Mouse (Mus musculus): ENCODE data around the gene Apol8. TPM values are rescaled to one million over a fixed set of nuclear protein-coding genes. Genes with fewer than 3 reads are reported as not detected.
"Not testable (repeated sequence)": the region's sequence is repeated elsewhere in the genome, so short reads cannot be mapped to it uniquely, and the experiment has no call there.

Gene Apol8
- polyA plus RNA-seq, 1 experiment = 4.0 TPM

DNA sequence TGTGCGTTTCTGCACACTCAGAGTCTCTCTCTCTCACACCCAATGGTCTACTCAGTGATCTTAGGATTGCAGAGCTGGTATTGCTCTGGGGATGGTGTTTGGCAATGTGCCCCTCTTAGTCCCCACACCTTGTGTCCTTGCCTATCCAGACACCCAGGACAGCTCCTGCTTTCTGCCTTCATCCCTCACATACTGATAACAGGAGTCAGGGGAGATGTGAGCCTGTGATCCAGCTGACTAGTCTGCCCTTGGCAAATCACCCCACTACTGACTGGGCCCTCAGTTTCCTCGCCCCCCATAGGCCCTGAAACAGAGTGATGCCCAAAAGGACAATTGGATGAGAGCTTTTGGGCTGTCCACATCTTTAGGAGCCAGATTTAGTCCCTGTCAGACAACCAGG, 722 bp downstream of the Apol8 start:
- no peak for DNase-seq (ENCODE audit: extremely low spot score in 1 of 2, low spot score in 1 of 2)

DNA sequence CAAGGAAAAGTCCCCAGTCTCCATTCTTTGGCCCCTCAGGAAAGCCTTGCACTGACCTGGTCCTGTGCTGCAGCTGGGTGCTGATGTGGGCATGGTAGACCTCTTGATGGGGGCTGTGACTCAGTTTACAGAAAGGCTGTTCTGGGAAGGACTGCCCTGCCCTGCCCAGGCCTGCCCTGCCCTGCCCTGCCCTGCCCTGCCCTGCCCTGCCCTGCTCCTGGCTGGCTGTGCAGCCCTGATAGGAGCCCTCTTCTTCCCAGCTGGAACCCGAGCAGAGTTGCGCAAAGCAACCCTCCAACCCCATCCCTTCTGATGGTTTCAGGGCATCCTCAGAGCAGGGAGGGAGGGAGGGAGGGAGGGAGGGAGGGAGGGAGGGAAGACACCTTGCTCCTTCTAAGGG, 1.7 kb downstream of the Apol8 start:
- DNase-seq (ENCODE audit: extremely low spot score in 1 of 2, low spot score in 1 of 2) = no peak

DNA sequence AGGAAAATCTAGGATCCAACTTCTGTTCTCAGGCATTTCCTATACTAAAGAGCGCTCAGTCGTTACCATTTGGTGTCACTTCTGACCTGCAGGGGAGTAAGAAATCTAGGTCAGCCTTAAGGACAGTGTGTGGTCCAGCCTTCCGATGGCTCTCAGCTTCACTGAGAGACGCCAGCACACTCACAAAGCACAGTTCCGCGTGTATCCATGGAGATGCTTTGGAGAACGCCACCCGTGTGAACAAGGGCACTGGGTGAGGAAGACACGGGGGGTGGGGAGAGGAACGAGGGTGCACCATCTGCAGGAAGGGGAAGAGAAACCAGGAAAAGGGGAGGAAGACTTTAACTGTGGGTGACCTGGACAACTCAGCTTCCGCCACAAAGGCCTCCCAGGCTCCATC, 4.4 kb downstream of the Apol8 start:
- DNase-seq (ENCODE audit: extremely low spot score in 1 of 2, low spot score in 1 of 2) = no peak

DNA sequence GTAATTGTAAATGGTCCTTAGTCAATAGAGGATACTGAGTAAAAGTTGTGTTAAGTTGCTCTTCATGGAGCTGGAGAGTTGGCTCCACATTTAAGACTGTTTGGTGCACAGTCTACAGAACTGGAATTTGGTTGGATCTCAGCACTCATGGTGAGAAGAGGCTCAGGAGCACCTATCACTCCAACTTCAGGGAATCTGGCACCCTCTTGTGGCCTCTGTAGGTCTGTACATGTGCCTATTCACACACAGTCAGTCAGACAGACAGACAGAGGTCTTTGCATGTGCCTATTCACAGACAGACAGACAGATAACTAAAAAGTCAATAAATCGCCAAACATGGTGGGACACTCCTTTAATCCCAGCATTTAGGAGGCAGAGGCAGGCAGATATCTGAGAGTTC, 6.3 kb downstream of the Apol8 start:
- peak in 1 of 2 experiments; percentile 62 for DNase-seq (ENCODE audit: extremely low spot score in 1 of 2, low spot score in 1 of 2)

DNA sequence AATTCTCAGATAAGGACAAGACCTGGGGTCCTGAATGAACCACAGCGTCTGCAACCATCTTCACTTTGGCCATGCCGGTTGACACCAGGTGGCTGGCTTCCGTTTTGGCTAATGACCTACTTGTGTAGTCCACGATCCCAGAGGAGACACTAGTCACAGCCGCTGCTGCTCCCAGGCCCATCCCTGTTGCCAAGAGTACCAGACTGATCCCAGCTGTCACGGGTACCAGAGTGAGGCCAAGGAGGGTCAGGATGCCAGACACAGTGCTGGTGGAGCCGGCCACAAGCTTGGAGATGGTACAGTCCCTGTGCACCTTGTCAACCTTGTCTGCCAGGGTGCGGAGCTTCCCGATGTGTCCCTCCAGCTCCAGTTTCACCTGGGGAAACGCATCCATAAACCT, 7.1 kb downstream of the Apol8 start:
- DNase-seq (ENCODE audit: extremely low spot score in 1 of 2, low spot score in 1 of 2) = no peak

DNA sequence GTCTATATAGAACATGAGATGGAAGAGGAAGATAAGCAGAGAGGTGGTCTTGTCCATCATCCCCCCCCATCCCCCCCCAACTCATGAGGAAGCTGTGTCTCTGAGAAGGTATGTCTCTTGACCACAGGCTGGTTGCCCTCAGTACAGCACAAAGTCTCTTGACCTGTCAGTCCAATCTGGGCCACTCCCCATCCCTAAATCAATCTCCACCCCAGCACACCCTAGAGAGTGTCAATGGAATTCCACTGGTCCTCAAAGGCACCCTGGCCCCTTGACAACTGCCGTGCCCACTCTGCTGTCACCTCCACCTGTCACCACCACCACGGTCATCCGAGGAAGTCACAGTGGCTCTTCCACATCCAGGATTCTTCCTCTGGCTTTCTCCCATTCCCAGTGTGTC, 8.4 kb downstream of the Apol8 start:
- no peak for DNase-seq (ENCODE audit: extremely low spot score in 1 of 2, low spot score in 1 of 2)

DNA sequence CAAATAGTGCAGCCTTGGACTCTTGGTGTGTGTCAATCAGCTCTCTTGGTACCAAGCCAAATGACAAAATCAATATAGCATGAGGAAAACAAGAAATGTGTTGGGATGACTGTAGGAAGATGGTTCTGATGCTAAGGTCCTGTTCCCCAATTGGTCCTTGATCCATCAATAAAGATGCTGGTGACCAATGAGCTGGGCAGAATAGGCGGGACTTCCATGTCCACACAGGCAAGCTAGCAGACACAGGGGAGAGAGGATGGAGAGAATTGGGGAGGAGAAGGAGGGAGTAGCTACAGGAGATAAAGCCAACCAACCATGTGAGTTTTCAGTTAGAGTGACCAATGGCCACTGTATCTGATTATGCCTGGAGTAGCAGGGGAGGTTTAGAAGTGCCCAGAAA, 10.5 kb downstream of the Apol8 start:
- DNase-seq (ENCODE audit: extremely low spot score in 1 of 2, low spot score in 1 of 2) = no peak

DNA sequence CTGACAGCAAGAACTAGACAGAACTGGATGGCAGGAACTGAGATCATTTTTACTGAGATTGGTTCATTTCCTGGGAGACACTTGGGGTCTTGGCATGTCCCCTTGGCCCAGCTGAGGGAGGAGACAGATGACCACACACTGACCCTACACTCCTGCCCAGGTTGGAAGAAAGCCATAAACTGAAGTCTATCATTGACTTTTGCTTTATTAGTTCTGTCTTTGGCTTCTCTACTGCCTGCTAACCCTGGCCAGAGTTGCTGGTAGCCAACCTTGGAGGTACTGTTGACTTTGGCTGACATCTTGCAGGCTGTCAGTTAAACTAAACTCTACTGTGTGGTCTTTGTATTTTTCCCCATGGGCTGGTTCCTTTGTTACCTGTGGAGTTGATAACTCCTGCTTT, 11.7 kb downstream of the Apol8 start:
- DNase-seq (ENCODE audit: extremely low spot score in 1 of 2, low spot score in 1 of 2) = no peak

DNA sequence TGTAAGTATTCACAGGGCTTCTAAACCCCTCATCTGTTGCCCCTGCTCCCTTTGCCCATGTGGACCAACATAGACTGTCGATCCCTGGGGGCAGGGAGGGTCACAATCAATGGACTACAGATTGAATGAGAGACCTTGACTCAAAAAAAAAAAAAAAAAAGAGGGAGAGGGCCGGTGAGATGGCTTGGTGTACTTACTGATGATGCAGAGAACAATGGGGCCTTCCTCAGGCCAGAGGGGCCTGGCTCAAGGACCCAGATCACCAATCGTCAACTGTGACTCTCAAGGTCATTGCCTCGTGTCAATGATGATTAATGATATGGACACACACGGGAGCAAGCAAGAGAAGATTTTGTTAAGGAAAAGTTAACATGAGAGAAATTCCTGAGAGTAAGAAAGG, 12.2 kb downstream of the Apol8 start:
- DNase-seq (ENCODE audit: extremely low spot score in 1 of 2, low spot score in 1 of 2) = no peak

DNA sequence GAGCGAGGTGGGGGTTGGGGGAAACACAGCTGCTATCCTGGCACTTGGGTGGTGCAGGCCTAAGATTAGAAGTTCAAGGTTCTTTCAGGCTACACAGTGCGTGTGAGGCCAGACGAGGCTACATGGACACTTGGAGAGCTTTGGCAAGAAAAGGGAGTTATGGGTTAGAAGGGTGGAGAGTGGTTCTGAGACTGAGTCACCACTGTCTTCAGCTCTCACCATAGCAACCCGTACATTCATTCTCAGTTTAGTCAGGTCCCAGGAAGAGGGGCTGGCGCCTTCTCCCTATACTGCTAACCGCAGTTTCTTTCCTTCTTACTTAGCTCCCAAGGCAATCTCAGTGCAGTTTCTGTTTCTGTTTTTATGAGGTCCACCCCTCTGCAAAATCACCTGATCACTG, 15.2 kb downstream of the Apol8 start:
- DNase-seq (ENCODE audit: extremely low spot score in 1 of 2, low spot score in 1 of 2) = not testable (repeated sequence)

DNA sequence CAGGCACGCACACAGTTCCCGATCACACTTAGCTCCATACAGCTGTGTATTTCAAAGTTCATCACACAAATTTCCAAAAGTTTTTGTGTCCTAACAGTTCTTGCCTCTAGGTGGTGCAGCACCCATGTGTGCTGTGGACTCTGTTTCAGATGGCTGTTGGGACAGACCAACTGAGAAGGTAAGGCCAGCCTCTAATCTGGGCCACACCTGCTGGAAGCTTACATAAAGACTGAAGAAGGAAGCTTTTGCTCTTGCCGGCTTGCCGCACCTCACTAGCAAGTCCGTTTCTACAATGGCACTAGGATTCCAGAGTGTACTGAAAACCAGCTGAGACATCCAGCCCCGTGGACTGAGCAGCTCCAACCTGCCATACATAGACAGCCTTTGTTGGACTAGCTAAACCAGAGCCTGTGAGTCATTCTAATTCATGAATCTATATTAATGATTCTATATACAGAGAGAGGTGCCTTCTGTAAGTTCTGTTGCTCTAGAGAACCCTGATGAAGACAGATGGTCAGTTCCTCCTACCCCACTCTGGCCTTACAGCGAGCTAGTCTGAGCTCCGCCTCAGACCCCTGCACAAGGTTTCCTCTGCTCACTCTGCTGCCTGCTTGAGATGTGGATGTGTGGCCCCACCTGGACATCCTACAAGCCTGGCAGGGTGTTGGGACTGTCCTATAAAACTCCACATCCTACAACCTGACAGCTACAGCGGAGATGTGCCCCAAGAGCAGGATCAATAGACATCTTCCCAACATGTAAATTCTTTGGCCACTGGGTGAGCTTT, 16.1 kb downstream of the Apol8 start:
- no peak for DNase-seq (ENCODE audit: extremely low spot score in 1 of 2, low spot score in 1 of 2)

DNA sequence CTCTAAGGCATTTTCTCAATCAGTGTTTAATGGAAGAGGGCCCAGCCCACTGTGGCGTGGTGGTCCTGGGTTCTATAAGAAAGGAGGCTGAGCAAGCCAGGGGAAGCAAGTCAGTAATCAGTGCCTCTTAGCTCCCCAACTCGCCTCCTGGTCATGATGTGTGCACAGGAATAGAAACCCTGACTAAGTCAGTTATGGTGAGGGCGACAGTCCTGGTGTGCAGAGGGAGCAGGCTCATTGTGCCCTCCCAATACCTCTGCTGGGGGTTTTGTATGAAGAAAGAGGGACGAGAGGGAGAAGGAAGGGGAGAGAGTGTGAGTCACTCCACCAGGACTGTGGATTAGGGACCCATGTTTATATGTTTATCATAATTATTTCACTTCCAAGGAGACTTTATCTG, 22.9 kb downstream of the Apol8 start:
- not testable (repeated sequence) for DNase-seq (ENCODE audit: extremely low spot score in 1 of 2, low spot score in 1 of 2)

DNA sequence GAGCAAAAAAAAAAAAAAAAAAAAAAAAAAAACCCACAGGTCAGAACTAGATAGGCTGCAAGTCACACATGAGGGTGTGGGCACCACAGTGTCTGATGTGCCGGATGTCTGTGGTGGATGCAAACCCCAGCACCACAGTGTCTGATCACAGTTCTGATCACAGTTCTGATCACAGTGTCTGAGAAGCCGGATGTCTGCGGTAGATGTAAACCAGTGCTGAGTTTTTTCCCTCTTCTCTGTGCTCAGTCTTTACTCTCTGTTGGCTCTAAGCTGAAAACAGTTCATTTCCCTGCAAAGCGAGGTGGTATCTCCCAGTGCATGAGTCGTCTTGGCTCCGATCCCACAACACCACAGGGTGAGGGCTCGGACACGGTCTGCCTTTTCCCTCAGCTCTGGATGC, 23.4 kb downstream of the Apol8 start:
- not testable (repeated sequence) for DNase-seq (ENCODE audit: extremely low spot score in 1 of 2, low spot score in 1 of 2)

DNA sequence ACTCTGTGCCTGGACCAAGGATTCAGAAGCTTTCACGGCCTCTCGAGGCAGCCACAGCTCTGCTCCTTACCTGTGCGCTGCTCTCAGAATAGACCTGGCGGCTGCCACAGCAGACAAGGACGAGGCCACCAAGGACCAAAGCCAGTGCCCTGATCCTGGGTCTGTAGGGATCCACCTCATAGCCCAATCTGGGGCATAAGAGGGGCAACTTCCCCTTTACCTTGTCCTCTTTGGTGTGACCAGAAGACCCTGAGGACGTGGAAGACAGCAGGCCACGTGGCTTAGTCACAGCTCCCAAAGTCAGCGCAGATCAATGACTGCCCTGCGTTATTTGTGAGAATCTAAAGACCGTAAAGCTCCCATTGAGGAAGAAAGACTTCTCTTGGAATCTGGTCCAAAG, 24.0 kb downstream of the Apol8 start:
- DNase-seq (ENCODE audit: extremely low spot score in 1 of 2, low spot score in 1 of 2) = not testable (repeated sequence)

DNA sequence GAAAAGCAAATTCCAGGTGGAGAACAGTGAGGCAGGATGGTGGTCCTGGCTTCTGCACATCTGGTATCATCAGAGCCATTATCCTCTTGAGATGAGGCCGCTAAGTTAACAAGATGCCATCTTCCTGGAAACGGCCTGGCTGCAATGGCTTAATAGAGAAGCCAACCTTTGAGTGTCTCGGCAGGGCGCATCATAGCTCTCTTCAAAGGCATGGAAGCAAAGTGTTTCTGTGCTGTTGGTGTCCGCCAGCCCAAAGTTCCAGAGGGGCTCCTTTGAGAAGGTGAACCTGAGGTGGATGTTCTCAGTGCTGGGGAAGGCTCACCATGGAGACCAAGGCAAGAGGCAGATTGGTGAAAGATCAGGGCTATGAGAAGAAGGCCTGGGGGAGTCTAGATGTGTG, 25.2 kb downstream of the Apol8 start:
- no peak for DNase-seq (ENCODE audit: extremely low spot score in 1 of 2, low spot score in 1 of 2)

DNA sequence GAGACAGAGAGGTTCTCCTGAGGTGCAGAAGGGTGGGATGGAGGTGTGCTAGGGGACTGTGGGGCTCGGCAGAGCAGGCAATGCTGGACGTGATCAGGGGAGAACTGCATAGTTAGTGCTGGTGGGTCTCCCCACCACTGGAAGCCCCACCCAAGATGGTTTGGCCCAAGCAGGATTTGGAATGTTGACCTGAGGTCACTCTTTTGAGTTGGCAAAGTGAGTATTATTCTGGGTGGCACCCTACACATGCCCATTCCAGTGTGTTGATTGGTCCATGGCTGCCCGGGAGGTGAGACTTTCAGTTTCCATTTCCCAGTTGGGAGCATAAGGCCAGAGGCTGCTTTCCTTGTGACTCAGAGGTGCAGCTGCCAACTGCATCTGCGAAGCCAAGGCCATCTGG, 28.1 kb downstream of the Apol8 start, which contains the start of gene Apol9b:
Gene Apol9b (plus strand): TSS at position 301 of the 400 bp plus-strand sequence.
- not testable (repeated sequence) for DNase-seq (ENCODE audit: extremely low spot score in 1 of 2, low spot score in 1 of 2)

DNA sequence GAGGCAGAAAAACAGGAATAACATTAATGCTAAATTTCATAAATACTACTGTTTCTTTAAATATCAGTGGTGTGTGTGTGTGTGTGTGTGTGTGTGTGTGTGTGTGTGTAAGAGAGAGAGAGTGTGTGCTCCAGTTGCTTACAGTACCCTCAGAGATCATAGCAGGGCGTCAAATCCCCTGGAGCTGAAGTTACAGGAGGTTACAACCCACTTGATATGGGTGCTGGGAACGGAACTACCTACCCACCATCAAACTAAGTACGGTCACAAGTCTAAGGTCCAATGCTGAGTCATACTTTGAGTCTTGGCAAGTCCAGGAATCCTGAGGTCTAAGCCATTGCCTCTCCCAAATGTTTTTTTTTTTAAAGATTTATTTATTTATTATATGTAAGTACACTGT, 29.1 kb downstream of the Apol8 start:
- DNase-seq (ENCODE audit: extremely low spot score in 1 of 2, low spot score in 1 of 2) = not testable (repeated sequence)

DNA sequence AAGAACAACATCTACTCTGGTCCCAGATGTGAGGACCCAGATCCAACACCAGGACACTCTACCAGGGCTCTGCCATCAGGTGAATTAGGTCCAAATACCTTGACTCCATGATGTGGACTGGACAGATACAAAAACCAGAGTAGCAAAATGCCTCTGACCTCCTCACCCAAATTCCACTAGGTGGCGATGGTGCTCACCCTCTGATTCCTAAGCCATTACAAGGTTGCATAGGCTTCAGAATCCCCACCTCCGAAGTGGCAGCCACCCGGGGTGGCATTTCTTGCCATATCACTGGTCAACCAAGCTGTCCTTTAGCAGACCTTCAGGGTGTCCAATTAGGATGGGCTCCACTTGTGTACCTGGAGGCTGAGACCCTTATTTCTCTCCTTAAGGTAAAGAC, 29.7 kb downstream of the Apol8 start:
- DNase-seq (ENCODE audit: extremely low spot score in 1 of 2, low spot score in 1 of 2) = peak in 1 of 2 experiments; percentile 8

DNA sequence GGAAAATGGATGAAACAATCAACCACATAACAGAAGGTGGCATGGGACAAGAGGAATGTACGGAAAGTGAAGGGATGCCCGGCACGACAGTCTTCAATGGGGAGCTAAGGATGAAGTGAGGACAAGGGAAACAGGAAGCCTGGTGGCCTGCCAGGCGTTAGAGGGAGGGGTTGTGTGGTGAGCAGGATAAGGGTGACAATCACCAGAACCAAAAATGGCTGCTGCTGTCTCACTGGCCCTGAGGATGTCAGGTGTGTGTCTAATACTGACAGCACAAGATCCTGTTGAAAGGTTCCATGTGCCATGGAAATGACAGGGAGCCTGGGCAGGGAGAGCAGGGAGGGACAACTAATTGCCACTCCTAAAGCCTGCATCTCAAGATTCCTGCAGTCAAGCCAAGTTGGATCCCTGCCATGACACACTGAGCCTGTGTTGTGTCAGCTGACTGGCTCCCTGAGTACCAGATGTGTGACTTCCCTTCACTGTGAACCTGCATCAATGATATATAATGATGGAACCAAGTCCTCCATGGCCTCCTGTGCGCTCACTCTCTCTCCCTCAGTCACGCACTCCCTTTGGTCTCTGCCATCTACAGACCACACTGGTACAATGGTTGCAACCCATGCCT, 31.3 kb downstream of the Apol8 start:
- DNase-seq (ENCODE audit: extremely low spot score in 1 of 2, low spot score in 1 of 2) = not testable (repeated sequence)

DNA sequence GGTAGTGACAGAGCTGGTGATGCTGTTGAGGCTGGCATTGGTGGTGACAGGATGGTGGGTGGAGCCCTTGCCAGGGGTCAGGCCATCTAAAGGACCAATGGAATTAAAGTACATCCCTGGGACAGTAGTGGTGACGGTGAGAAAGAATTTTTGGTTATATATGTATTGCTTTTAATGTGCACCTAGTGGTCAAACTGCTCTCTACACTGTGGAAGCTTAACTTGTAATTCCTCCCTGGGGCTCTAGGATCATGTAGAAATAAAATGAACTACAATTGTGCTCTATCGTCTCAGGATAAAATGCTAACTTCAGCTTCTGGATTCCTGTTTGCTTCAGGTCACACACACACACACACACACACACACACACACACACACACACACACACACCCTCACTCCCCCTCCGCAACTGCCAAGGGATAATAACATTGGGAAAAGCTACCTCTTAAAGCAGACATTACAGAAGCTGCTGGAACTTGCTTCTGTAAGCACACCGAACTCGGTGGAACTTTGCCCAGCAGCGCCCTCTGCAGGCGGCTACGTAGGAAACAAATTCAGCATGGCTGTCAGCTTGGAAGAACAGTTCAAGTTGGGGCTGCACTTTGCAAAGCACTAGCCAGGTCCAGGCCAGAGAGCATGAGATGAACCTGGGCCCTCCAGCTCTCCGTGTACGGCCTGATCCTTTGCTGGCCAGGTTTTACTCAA, 32.4 kb downstream of the Apol8 start:
- not testable (repeated sequence) for DNase-seq (ENCODE audit: extremely low spot score in 1 of 2, low spot score in 1 of 2)

DNA sequence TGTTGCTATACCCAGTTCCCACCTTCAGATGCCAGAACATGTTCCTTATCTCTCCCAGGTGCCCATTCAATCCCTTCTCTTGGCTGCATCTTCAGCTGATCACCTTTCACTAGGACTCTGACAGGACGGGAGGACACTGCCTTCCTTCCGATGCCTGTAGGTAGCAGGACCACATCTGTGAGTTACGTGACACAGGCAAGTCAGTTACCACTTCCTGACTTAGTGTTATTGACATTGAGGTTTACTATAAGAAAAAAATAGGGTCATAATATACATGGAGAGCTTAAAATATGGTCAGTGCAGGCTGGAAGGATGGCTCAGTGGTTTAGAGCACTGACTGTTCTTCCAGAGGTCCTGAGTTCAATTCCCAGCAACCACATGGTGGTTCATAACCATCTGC, 35.3 kb downstream of the Apol8 start:
- not testable (repeated sequence) for DNase-seq (ENCODE audit: extremely low spot score in 1 of 2, low spot score in 1 of 2)

DNA sequence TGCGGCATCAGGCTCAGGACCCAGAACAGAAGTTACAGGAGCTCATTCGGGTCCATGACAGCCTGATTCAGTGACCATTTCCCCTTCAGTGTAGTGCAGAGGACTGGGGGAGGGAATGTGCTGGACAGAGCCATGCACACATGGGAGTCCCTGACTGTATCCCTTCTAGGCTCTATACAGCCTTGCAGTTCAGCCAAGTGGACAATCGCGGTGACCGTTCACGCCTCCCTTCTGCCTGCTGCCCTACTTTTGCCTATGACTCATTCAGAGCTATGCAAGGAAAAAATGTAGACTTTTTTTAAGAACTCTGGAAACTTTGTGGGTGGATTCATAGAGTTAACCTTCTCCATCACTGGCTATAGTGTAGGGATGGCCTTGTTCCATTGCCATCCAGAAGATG, 38.6 kb downstream of the Apol8 start:
- DNase-seq (ENCODE audit: extremely low spot score in 1 of 2, low spot score in 1 of 2) = not testable (repeated sequence)

Data from frontal cortex, adult 2 months (tissue).